ENCODE assay signal across 12 mouse cellular contexts in the genomic region with DNA sequence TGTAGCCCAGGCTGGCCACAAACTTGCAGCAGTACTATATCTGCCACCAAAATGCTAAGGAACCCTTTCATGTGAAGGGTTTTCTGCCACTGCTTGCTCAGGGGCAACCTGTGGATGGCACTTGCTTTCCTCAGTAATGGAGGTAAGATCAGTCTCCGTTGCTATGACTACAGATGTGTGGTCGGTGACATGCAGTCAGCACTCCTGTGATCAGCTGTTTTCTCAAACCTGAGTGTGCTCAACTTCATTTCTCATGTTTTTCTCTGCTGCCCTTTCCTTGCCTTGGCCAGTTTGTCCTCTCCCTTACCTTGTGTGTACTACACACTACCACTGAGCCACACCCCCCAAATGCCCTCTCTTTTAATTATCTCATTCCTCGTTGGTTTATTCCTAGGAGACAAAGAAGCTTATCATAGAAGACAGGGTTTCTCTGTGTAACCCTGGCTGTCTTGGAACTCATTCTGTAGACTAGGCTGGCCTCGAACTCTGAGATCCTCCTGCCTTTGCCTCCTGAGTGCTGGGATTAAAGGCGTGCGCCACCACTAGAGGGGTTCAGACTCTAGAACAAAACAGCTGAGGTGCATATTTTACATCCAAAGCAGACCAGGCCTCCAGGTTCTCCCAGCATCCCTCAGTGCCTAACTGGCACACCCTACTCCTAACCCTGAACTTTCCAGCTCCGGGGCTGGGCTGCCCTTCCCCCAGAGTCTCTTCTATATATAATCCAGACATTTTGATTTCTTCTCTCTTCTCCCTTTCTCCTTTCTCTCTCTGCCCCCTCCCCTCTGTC.
"Had no signal": no experiment of that assay in that cellular context is flagged by ENCODE, and none has a peak within 500 bp of the region (broad histone marks: within the 10 kb centered on the region; RNA-seq: fewer than 3 reads in every experiment).

No protein-coding gene starts in this region.

- H3K27me3 ChIP-seq: limb, embryonic 15.5 days; liver, embryonic 13.5 days had no signal

- H3K4me2 ChIP-seq: limb, embryonic 15.5 days; liver, embryonic 13.5 days; midbrain, embryonic 12.5 days had no signal

- H3K4me3 ChIP-seq: left cerebral cortex, adult 2 months; limb, embryonic 15.5 days; liver, embryonic 13.5 days; midbrain, embryonic 12.5 days had no signal

- H3K9ac ChIP-seq: limb, embryonic 15.5 days; liver, embryonic 13.5 days; midbrain, embryonic 12.5 days had no signal

- DNase-seq: kidney, adult 11 months; kidney, adult 9 months; kidney, postnatal 4 days; liver, embryonic 13.5 days; lung, adult 18-20 months; lung, postnatal 36 days; right cerebral cortex, postnatal 14 days; thymus, postnatal 36 days had no signal

- H3K27ac ChIP-seq: kidney, postnatal 0 days; left cerebral cortex, adult 2 months; liver, embryonic 13.5 days; midbrain, embryonic 12.5 days had no signal

- H3K9me3 ChIP-seq: limb, embryonic 15.5 days; liver, embryonic 13.5 days; midbrain, embryonic 12.5 days had no signal
